Mouse (Mus musculus) thymus, postnatal 25 days (tissue): ENCODE measurements around the gene Ext2.

Experiments
- DNase-seq: peaks from one replicate; pipeline ENCODE4 v3.0.0; 2022

The Ext2 gene

GRCm38 (mm10) chr2:93723138-93723744 lies 99.1 kb downstream of the Ext2 start:
- no peak for DNase-seq

- DNase-seq, result no peak
These were observed 101.4 kb downstream of the Ext2 start for GRCm38 (mm10) chr2:93720956-93721355.

- DNase-seq, result no peak
These were observed 102.3 kb downstream of the Ext2 start for GRCm38 (mm10) chr2:93719792-93720675.

GRCm38 (mm10) chr2:93713267-93713666 lies 109.1 kb downstream of the Ext2 start:
- no peak for DNase-seq

- no peak for DNase-seq
These were observed 110.9 kb downstream of the Ext2 start for GRCm38 (mm10) chr2:93711460-93711859.

GRCm38 (mm10) chr2:93709696-93710095 lies 112.7 kb downstream of the Ext2 start:
- no peak for DNase-seq

GRCm38 (mm10) chr2:93709241-93709640 lies 113.1 kb downstream of the Ext2 start:
- no peak for DNase-seq

- DNase-seq, result no peak
These were observed 115.5 kb downstream of the Ext2 start for GRCm38 (mm10) chr2:93706825-93707224.

GRCm38 (mm10) chr2:93706407-93706806 lies 116.0 kb downstream of the Ext2 start:
- no peak for DNase-seq

- DNase-seq, result no peak
These were observed 118.2 kb downstream of the Ext2 start for GRCm38 (mm10) chr2:93704195-93704594.

- no peak for DNase-seq
These were observed 119.1 kb downstream of the Ext2 start for GRCm38 (mm10) chr2:93702936-93703926.

- no peak for DNase-seq
These were observed 123.0 kb downstream of the Ext2 start for GRCm38 (mm10) chr2:93699346-93699745.

GRCm38 (mm10) chr2:93696181-93696641 lies 126.2 kb downstream of the Ext2 start:
- DNase-seq, result peak; percentile 35

- DNase-seq, result no peak
These were observed 129.3 kb downstream of the Ext2 start for GRCm38 (mm10) chr2:93693101-93693500.

- DNase-seq, result no peak
These were observed 132.1 kb downstream of the Ext2 start for GRCm38 (mm10) chr2:93690064-93690930.

GRCm38 (mm10) chr2:93683674-93684073 lies 138.7 kb downstream of the Ext2 start:
- no peak for DNase-seq

GRCm38 (mm10) chr2:93682601-93683202 lies 139.7 kb downstream of the Ext2 start:
- DNase-seq, result no peak

- no peak for DNase-seq
These were observed 141.0 kb downstream of the Ext2 start for GRCm38 (mm10) chr2:93681321-93681720.

- DNase-seq, result no peak
These were observed 145.1 kb downstream of the Ext2 start for GRCm38 (mm10) chr2:93677231-93677630.

GRCm38 (mm10) chr2:93671573-93672184 lies 150.7 kb downstream of the Ext2 start:
- DNase-seq, result no peak
